Mouse (Mus musculus) induced T-regulatory cell, adult 2 months (primary cell): ENCODE measurements around the gene Gm21818.
"Not testable (repeated sequence)": the region's sequence is repeated elsewhere in the genome, so short reads cannot be mapped to it uniquely, and the experiment has no call there.

ENCODE experiments used
- DNase-seq: peaks from one replicate; pipeline ENCODE4 v3.0.0-alpha.2; 2012; ENCODE audit warnings: low read depth

Gm21818 gene

DNA sequence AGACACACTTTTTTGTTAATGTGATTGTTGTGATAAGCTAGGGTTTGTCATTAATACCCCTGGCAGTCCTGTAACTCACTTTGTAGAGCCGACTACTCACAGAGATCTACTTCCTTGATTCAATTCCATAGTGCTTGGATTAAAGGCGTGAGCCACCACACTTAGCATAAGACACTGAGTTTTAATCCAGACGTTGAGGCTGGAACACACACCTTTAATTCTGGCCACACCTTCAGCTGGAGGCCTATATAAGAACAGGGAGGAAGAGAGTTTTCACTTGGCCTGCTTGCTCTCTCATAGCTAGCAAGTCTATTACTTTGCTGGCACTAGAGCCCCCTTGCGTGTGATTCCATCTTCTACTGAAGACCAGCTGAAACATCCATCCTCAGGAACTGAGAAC is at the start of gene Gm21818:
Gene Gm21818, plus strand, starts transcription at position 301 of the 400 bp plus-strand sequence.
- DNase-seq: not testable (repeated sequence)

DNA sequence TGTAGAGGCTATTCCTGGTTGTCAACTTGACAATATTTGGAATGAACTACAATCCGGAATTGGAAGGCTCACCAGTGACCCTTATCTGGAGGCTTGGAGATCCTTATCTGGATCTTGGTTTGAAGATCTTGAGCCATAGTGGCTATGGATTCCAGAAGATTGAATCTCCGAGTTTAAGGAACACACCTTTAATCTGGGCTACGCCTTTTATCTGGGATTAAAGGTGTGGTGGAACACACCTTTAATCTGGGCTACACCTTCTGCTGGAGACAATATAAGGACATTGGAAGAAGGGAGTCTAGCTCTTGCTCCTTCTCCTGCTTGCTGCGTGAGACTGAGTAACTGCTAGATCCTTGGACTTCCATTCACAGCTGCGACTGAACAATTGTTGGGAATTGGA is 32.3 kb upstream of the Gm21818 start, which contains the start of gene Gm20767:
Gene Gm20767, plus strand, starts transcription at position 301 of the 400 bp plus-strand sequence.
- DNase-seq: not testable (repeated sequence)

DNA sequence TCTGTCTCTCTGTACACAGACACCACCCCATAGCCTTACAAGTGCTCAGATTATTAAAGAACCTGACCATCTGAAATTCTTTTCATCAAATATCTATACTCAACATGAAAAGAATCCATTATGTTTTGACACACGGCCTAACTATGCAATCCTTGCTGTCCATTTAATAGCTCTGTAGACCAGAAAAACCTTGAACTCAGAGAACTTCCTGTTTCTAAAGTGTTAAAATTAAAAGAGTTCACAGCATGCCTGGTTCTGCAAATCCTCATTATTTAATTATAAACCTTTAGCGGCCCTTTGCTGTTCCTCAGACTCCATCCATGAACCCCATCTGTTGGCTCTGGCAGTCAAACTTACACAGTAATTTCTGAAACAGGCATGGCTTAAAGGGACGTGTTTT is 29.9 kb upstream of the Gm21818 start:
- DNase-seq: not testable (repeated sequence)

DNA sequence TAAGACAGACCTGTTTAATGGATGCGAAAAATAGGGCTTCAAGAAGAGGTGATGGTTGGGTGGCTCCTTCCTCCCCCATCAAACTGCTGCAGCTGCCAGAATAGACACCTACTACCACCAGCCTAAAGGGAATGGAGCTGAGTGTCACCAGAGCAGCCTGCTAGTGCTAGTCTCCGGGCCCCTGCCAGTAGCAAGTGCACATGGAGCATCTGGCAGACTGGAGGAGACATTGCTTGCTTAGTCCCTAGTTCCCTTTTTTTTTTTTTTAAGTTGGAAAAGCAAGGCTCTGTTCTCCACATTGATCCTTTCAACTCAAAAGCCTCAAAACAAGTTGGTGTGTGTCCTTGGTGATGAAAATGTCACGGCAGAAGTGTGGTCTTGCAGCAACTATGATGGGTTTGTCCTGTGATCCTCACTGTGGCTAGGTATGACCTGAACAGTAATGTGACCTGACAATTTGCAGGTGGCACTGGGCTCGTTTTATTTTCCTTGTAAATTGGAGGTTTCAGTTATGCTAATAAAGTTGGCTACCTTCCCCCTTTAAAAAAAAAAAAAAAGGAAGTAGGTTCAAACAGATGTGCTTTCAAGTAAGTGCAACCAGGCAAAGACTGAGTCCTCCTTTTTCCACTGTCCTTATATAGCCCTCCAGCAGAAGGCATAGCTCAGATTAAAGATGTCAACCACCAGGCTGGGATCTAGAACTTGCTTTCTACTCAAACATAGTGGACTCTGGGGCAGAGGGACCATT is 22.4 kb upstream of the Gm21818 start:
- DNase-seq: not testable (repeated sequence)

DNA sequence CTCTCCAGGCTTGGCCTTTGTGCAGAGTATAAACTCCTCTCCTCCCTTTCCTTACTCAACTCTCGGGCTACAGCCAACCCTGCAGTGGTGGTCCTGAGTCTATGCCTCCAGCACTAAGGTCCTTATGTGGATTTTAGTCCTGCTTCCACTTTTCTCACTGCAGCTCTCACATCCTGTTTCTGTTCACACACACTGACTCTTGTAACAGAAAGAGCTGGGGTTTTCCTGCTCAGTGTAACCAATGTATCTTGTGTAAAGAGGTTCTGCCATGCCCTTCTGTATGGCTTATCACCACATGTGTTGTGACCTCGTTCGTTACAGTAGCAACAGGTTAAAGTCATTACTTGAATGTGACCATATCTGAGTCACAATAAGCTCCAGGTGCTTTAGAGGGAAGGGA is 21.6 kb upstream of the Gm21818 start:
- not testable (repeated sequence) for DNase-seq

DNA sequence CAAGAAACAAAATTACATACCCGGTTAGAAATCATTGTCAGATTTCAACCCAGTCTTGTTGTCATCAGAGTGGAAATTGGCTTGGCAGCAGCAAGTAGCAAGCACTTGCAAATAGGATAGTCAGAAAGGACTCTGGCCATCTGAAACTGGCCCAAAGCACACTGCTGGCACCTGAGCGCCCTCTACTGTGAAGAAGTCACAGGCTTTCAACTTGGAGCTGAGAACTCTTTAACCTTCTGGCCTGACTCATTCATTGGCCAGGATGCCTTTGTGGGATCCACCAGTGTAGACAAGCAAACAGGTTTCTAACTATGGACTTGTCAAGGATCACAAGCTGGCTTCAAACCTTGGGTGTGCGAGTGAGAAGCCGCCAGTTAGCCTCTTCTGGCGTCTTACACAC is 3.9 kb upstream of the Gm21818 start:
- not testable (repeated sequence) for DNase-seq

DNA sequence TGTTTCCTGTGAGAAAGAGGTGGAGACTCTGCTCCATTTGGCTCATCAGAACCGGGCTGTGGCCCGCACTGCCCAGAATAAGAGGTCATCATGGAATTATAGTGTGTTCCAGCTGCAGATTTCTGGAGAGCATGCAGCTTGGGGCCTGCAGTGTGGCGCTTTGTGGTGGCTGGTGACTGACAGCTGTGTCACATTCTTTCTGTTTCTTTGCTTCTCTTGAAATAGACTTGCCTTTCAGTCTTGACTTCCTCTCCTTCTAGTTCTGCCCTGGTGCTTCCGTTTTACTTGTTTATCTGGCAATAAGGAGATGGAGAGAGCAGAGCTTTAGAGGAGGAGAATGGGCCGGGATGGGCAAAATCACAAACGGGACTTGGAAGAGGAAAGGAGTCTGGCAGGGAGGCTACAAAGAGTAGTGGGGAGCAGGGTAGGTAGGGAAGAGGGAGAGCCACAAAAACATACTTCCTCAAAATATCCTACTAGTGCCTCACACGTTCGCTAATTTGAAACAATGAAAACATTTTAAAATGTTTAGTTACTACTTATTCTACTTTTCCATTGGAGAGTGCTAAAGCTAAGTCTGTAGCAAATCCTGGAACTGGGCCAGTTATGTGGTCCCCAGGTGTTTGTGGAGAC is 24.1 kb downstream of the Gm21818 start:
- not testable (repeated sequence) for DNase-seq

DNA sequence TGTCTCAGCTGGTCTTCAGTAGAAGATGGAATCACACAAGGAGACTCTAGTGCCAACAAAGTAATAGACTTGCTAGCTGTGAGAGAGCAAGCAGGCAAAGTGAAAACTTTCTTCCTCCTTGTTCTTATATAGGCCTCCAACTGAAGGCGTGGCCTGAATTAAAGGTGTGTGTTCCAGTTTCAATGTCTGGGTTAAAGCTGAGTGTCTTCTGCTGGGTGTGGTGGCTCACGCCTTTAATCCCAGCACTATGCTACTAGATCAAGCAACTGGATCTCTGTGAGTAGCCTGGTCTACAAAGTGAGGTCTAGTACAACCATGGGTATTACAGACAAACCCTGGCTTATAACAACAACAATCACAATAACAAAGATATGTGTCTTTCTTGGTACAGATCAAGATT is 43.6 kb downstream of the Gm21818 start, which contains the start of gene Gm21762:
Gene Gm21762, minus strand, starts transcription at position 101 of the 400 bp plus-strand sequence.
- DNase-seq: not testable (repeated sequence)

DNA sequence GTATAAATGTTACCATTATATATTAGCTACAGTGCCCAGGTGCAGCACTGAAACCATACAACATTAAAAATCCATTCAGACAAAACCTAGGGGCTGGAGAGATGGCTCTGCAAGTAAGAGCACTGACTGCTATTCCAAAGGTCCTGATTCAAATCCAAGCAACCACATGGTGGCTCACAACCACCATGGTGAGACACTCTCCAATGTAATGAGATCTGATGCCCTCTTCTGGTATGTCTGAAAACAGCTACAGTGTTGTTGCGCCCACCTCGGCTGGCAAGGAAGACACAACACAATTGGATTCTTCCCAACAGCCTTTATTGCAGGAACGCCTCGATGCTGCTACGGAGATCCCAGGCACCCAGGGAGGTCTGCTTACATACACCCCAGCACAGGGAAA is 48.7 kb downstream of the Gm21818 start:
- peak; percentile 3 for DNase-seq

DNA sequence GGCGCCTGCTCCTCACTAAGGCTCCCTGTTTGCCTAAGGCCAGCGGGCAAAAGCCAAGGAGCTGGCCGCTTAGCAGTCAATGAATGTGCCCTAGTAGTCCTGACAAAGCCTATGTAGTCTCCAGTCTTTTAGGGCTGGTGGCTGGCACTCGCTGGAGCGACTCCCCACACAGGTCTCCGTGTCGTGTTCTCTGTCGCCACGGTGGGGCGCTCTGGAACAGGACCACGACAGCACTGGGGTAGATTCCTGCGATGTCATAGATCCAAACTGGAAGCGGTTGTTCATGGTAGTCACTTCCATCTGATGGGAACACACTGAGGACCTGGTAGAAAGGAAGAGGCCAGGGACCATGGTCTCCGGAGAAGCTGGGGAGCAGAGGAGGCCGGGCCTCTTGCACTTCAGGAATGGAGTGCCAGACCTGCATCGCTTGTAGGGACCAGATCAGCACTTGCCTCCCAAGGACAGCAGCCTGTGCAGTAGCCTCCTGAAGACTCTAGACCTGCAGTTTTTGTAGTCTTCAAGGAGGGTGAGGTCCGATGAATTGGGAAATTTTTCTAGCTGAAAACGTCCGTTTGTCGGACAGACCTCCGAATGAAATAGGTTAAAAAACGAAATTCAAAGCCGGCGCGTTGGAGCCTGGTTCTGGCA is 50.9 kb downstream of the Gm21818 start:
- not testable (repeated sequence) for DNase-seq
